Mouse (Mus musculus): ENCODE data around the gene Gbe1.

DNA sequence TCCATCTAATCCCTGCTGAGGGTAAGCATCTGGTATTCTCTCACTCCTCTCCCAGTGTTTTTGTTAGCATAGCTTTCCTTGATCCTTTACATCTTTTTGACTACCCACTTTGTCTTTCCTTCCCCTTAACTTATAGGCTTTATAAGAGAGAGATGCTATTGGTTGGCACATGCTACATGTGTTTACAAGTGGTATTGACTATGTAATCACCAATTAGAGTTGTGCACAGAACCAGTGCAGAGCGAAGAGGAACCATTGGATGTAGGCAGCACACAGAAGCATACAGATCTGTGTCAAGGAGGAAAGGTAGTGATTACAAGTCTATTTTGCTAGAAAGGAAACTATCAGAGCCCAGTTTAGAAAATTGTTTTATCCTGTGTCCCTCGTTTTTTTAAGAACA, 209.1 kb downstream of the Gbe1 start:
- TF ChIP-seq POLR2A (IDR thresholded peaks at IDR 0.05; ENCODE audit: low read depth, low read length) (no peak), CTCF (IDR thresholded peaks at IDR 0.05; ENCODE audit: borderline replicate concordance, insufficient read depth, low read length) (no peak)
